Mouse (Mus musculus) stomach, embryonic 16.5 days (tissue): ENCODE results near the gene Gnpda2. TPM values are rescaled to one million over a fixed set of nuclear protein-coding genes. Genes with fewer than 3 reads are reported as not detected.

Experiments used
- ATAC-seq: fragments of 200-750 bp; cut with Nextera tagmentation; 2 replicates; pipeline ENCODE4 v1.8.0; 2017; ENCODE audit warnings: moderate number of reproducible peaks, moderate TSS enrichment; ENCODE audit not compliant: insufficient read depth, low FRiP score
- H3K27ac ChIP-seq: fragments of 300-500 bp; sonication (generic); 2 replicates; pipeline ENCODE4 v1.5.1; 2014; ENCODE audit warnings: low read length
- H3K27me3 ChIP-seq: fragments of 300-500 bp; sonication (generic); 2 replicates; pipeline ENCODE4 v1.6.1; 2014; ENCODE audit warnings: low read length, control low read depth, mixed read lengths; ENCODE audit not compliant: control insufficient read depth, insufficient read depth
- H3K36me3 ChIP-seq: fragments of 300-500 bp; sonication (generic); 2 replicates; pipeline ENCODE4 v1.6.1; 2014; ENCODE audit warnings: low read length; ENCODE audit not compliant: control insufficient read depth, insufficient read depth
- H3K4me1 ChIP-seq: fragments of 300-500 bp; sonication (generic); 2 replicates; pipeline ENCODE4 v1.6.1; 2014; ENCODE audit warnings: low read length, control low read depth, mixed read lengths; ENCODE audit not compliant: control insufficient read depth, insufficient read depth
- H3K4me2 ChIP-seq: fragments of 300-500 bp; sonication (generic); 2 replicates; pipeline ENCODE4 v1.6.1; 2014; ENCODE audit warnings: low read depth, low read length, mixed read lengths
- H3K4me3 ChIP-seq: fragments of 300-500 bp; sonication (generic); replicated peaks from 2 replicates; pipeline ENCODE4 v1.5.1; 2014; ENCODE audit warnings: mild to moderate bottlenecking, low read length
- H3K9ac ChIP-seq: fragments of 300-500 bp; sonication (generic); 2 replicates; pipeline ENCODE4 v1.6.1; 2014; ENCODE audit warnings: low read length
- H3K9me3 ChIP-seq: fragments of 300-500 bp; sonication (generic); replicated peaks from 2 replicates; pipeline ENCODE4 v1.6.1; 2016; ENCODE audit warnings: low read length, control low read depth; ENCODE audit not compliant: control insufficient read depth
- WGBS: fragments of 180-500 bp; shearing (Covaris S2); extraction: QIAGEN DNeasy Blood & Tissue Kit; methylation state at CpG from one replicate; pipeline ENCODE4 v1.1.7; 2014; 5-methylcytosine and 5-hydroxymethylcytosine counted together
- polyA plus RNA-seq: library from polyadenylated mRNA; unstranded; fragments of >200 nt; fragmentation: Nextera tagmentation; extraction: Ambion mirVana; gene quantifications from 2 replicates; pipeline ENCODE4 v1.2.1, GENCODE M21; 2015

The Gnpda2 gene
- polyA plus RNA-seq, 1 experiment from 2014 or later = 42.1 TPM

GRCm38 (mm10) chr5:69541680-69542079 lies 50.5 kb downstream of the Gnpda2 start:
- Histone ChIP-seq H3K4me2 (no peak overlapping the region), H3K4me1 (no peaks in the 10 kb centered on the region), H3K9ac (no peak overlapping the region), H3K4me3 (no peak overlapping the region), H3K27ac (no peak overlapping the region), H3K36me3 (no peaks in the 10 kb centered on the region), H3K9me3 (no peaks in the 10 kb centered on the region), H3K27me3 (no peaks in the 10 kb centered on the region)
- ATAC-seq = no peak
- 76% methylated on average over 1 of the region's 1 CpGs for WGBS

GRCm38 (mm10) chr5:69523944-69524343 lies 68.2 kb downstream of the Gnpda2 start:
- no peak overlapping the region for H3K4me3 ChIP-seq
- no peak overlapping the region for H3K4me2 ChIP-seq
- H3K9me3 ChIP-seq = no peaks in the 10 kb centered on the region
- no peak overlapping the region for H3K9ac ChIP-seq
- H3K36me3 ChIP-seq = no peaks in the 10 kb centered on the region
- no peak for ATAC-seq
- H3K27ac ChIP-seq = no peak overlapping the region
- H3K4me1 ChIP-seq = no peaks in the 10 kb centered on the region
- H3K27me3 ChIP-seq = no peaks in the 10 kb centered on the region

Other genes with a start within 250 kb of the Gnpda2 start
- 0.21 and 2.0 TPM in 2 replicates for gene Yipf7, start 49.7 kb downstream of the Gnpda2 start, polyA plus RNA-seq
- 37.6 and 41.8 TPM in 2 replicates for gene Guf1, start 35.4 kb downstream of the Gnpda2 start, polyA plus RNA-seq